Mouse (Mus musculus): ENCODE data around the gene Triobp. TPM values are rescaled to one million over a fixed set of nuclear protein-coding genes. Genes with fewer than 3 reads are reported as not detected.
"Not testable (repeated sequence)": the region's sequence is repeated elsewhere in the genome, so short reads cannot be mapped to it uniquely, and the experiment has no call there.

The Triobp gene
- polyA plus RNA-seq, 1 experiment = 45.2 TPM

DNA sequence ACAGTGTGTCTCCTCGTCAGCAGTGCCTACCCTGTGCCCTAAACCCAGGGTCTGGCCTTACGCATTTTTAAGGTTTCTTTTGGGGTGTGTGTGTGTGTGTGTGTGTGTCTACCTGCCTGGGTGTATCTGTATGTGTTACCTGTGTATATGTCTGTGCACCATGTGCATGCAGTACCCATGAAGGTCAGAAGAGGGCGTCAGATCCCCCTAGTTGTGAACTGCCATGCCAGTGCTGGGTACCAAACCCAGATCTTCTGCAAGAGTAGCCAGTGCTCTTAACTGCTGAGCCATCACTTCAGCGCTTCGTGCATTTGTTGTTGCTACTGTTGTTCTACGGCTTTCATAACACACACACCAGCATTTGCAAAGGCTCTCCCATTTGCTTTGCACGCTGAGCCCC lies 44.7 kb downstream of the Triobp start:
- DNase-seq (ENCODE audit: low read depth, low spot score) = no peak
- 92% methylated on average over 7 of the region's 7 CpGs for WGBS

DNA sequence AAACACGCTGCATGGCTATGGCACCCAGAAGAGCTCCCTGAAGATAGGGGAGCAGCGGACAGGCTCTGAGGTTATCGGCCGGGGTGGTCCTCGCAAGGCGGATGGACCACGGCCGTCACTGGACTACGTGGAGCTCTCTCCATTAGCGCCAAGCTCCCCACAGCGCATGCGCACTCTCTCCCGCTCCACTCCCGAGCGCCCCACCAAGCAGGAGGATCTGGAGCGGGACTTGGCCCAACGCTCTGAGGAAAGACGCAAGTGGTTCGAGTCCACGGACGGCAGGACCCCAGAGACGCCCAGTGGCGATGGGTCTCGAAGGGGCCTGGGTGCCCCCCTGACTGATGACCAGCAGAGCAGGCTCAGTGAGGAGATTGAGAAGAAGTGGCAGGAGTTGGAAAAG lies 45.4 kb downstream of the Triobp start:
- no peak for DNase-seq (ENCODE audit: low read depth, low spot score)
- WGBS = 98% methylated on average over 24 of the region's 24 CpGs

DNA sequence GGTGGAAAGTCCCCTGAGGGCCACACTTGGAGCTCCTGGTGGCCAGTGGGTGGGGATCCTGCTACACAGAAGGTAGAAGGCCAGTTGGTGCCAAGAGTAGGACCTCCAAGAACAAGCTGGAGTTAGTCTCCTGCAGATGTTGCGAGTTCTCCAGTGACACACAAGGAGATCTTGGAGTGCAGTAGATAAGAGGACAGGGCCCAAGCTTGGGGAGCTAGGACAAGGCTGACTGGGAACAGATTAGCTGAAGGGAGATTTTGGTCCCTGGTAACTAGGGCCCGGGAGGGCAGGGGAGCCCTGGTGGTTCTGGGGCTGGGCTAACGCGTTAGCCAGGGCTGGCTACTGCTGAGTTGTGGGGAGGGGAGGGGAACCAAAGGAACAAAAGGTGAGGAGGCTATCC lies 48.4 kb downstream of the Triobp start:
- WGBS = 94% methylated on average over 4 of the region's 4 CpGs
- DNase-seq (ENCODE audit: low read depth, low spot score) = no peak

DNA sequence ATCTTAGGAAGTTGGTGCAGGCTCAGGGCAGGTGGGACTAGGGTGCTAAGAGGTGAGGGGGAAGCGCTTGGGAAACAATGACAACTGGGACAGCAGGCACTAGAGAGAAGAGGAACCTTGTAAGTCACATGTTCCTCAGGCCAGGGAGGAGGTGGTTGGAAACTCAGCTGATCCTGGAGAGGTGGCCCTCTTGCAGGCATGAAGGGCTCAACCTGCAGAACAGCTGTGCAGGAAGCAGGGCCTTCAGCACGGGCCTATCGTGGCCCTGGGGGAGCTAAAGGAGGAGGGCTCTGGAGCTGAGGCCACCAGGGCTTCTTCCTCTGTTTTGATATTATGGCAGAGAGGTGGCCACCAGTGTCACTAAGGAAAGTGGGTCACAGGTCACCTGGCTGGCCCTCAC lies 49.1 kb downstream of the Triobp start:
- WGBS = 71% methylated on average over 3 of the region's 3 CpGs

DNA sequence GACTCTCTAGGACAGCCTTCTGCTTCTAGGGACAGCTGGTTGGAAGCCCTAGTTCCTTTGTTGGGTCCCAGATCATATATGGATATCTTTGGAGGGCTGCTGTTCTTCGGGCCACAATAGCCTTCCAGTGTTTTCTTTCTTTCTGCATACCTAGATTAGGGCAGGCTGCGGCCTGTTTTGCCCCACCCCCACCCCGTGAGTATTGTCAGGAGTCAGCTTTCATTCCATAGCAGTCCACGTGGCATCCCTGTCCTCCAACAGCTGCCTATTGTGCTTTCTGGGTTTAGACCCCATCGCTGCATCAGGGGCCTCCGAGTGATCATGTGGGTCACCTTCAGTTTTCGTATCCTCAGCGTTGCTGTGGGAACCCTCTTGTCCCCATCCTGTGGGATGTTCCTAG lies 50.8 kb downstream of the Triobp start:
- WGBS = 84% methylated on average over 8 of the region's 8 CpGs
- DNase-seq (ENCODE audit: low read depth, low spot score) = no peak

More for the DNA sequence above, 49.1 kb downstream of the Triobp start:
- no peak for DNase-seq (ENCODE audit: low read depth, low spot score)

DNA sequence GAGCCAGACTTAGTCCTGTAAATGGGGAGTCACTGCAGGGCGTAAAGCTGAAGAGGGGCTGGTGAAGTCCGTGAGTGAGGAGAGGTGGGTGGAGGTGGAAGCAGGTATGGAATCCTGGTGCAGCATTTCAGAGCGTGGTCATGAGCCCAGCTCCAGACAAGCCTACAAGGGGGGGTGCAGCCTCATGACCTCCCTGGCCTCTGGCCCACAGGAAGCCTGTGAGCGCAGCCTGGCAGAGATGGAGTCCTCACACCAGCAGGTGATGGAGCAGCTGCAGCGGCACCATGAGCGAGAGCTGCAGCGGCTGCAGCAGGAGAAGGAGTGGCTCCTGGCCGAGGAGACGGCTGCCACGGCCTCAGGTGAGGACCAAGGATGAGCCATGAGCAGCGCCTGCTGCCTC lies 52.1 kb downstream of the Triobp start:
- DNase-seq (ENCODE audit: low read depth, low spot score) = no peak
- 84% methylated on average over 11 of the region's 11 CpGs for WGBS

DNA sequence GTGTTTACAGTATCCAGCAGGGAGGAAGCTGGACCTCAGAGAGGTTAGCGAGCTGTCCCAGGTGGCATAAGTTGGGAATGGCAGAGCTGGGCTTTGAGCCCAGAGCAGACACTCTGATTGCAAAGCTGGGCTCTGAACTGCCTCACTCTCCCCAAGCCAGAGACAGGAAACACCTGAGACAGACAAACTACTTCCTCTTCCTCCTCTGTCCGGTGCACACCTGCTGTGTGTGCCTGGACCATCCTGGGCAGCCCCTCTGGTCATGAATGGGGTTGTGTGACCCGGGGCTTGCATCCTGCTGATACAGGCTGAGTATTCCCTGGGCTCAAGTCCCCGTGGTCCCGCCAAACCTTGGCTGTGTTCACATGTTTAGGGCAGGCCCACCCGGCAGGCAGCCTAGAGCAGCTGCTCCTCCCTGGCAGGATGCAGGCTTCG lies 52.9 kb downstream of the Triobp start:
- no peak for DNase-seq (ENCODE audit: low read depth, low spot score)
- 76% methylated on average over 7 of the region's 7 CpGs for WGBS

DNA sequence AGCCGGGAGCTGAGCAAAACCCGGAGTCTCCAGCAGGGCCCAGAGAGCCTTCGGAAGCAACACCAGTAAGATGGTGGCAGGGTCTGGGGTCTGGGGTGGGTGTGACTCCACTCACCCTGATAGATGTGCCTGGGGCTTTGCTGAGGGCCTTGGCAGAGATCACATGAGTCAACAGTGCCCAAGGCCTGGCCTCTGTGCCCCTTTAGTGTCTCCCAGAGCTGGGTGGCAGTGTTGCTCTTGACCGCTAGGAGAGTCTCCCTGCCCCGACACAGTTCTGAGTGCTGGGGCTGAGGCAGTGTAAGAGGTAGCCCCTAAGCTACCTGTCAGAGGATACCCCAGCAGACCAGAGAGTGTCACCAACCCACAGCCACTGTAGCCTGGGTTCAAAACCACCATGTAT lies 54.0 kb downstream of the Triobp start:
- WGBS = 96% methylated on average over 5 of the region's 5 CpGs
- DNase-seq (ENCODE audit: low read depth, low spot score) = no peak

DNA sequence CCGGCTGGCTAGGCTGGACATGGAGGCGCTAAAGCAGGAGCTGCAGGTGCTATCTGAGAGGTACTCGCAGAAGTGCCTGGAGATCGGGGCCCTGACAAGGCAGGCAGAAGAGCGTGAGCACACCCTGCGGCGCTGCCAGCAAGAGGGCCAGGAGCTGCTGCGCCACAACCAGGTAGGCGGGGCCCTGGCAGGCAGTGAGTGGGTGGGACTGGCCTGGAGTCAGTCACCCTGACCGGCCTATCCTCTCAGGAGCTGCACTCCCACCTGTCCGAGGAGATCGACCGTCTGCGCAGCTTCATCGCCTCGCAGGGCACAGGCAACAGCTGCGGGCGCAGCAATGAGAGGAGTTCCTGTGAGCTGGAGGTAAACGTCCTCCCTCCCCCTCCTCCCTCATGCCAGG lies 54.5 kb downstream of the Triobp start:
- WGBS = 75% methylated on average over 19 of the region's 19 CpGs
- no peak for DNase-seq (ENCODE audit: low read depth, low spot score)

DNA sequence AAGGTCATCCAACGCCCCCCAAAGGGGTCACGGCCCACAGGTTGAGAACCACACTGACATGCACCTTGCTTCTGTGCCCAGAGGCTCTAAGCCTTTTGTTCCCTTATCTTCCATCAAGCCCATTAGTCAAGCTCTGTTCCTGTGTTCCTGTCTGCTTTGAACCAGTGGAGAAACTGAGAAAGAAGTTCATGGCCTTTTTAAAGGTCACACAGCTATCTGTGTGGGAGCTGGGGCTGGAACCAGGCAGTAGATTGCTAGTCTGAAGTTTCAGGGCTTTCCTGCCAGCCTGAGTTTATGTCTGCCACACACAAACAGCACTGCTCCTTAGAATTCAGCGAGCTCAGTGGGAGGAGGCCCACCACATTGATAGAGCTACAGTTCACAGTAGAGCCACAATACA lies 55.6 kb downstream of the Triobp start:
- no peak for DNase-seq (ENCODE audit: low read depth, low spot score)

DNA sequence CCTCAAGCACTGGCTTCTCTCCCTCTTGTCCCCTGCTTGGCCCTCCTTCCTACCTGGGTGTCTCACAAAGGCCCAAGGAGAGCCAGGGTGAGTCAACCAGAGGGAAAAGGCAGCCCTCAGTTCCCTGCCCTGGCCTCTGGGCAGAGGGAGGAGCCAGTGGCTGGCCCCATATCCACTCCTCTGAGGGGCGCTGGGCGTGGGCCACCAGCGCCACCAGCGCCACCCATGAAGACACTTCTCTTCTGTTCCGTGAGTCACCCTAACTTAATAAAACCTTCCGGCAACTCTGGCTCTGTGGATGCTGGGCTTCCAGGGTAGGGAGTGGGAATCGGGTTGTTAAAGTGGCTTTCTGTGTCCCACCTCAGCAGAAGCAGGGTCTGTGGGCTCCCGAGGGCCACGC lies 58.1 kb downstream of the Triobp start:
- no peak for DNase-seq (ENCODE audit: low read depth, low spot score)
- WGBS = 82% methylated on average over 9 of the region's 9 CpGs

More for the DNA sequence above, 55.6 kb downstream of the Triobp start:
- WGBS = 89% methylated on average over 3 of the region's 3 CpGs

DNA sequence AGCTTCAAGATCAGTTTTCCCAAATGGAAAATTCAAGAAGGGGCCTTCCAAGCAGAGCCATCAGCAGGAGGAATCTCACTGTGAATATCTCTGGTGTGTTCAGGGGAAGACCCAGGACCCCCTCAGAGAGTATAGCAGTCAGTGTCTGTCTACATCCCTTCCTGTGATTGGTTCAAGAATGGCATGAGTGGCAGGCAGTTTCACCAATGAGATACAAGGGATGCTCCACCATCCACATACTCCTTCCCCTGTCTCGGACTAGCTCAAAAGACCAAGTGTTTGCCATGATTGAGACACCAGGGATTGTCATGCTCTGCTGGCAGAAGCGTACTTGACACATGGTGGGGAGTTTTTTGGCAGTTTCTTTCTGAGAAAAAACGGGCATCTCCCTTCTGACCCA lies 59.1 kb downstream of the Triobp start:
- WGBS = 74% methylated on average over 3 of the region's 3 CpGs

DNA sequence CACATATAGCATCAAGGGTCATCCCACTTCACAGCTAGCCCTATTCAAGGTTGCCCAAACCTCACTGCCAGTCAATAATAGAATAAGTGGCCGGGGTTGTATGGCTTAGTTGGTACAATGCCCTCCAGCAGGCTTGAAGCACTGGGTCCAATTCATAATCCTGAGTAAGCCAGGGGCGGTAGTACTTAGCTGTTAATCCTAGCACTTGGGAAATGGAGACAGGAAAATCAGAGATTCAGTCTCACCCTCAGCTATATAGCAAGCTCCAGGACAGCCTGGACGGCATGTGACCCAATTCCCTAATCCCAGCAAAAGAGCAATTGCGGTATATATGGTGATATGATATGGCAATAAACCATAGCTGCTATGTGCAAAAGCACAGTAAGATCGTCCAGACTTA lies 59.5 kb downstream of the Triobp start:
- 67% methylated on average over 5 of the region's 5 CpGs for WGBS

More for the DNA sequence above, 59.1 kb downstream of the Triobp start:
- no peak for DNase-seq (ENCODE audit: low read depth, low spot score)

DNA sequence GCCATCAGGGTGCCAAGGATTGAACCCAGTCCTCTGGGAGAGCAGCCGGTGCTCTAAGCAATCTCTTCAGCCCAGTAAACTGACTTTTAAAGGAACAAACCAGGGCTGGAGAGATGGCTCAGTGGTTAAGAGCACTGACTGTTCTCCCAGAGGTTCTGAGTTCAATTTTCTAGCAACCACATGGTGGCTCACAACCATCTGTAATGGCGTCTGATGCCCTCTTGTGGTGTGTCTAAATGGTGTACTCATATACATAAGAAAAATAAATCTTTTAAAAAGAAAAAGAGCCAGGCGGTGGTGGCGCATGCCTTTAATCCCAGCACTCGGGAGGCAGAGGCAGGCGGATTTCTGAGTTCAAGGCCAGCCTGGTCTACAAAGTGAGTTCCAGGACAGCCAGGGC lies 60.3 kb downstream of the Triobp start:
- WGBS = 85% methylated on average over 6 of the region's 6 CpGs
- not testable (repeated sequence) for DNase-seq (ENCODE audit: low read depth, low spot score)

More for the DNA sequence above, 59.5 kb downstream of the Triobp start:
- no peak for DNase-seq (ENCODE audit: low read depth, low spot score)

DNA sequence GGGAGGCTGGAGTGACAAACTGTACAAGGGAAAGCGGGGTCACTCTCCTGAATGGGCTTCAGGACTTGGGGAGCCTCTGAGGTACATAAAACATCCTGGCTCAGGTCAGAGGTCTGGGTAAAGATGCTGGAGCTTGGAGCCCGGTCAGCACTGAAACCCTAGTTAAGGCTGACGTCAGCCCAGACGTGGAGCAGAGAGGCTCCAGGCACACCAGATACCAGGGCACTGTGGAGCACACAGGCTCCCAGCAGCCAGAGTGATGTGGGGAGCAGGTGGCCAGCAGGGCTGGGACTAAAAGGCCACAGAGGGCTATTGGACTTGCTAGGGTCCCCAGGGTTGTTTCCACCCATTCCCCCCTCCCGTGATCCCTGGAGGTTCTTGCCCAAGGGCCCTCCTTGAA lies 62.2 kb downstream of the Triobp start:
- no peak for DNase-seq (ENCODE audit: low read depth, low spot score)
- 71% methylated on average over 5 of the region's 5 CpGs for WGBS

DNA sequence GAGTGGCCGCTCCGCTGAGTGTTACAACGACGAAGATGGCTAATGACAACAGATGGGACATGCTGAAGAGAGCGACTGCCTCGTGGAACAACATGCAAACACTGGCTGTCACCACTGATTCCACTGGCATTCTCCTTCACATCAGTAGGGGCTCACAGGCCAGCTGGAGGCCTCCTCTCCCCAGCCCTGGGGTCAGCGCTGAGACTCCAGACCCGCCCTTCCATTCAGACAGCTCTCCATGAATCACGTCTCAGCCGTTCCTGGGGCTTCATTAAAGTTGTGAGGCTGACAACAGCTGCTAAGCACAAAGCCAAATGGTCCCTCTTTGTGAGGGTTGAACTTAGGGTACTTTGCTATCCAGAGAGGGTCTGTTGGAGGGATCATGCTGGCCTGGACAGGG lies 64.0 kb downstream of the Triobp start:
- no peak for DNase-seq (ENCODE audit: low read depth, low spot score)
- WGBS = 71% methylated on average over 10 of the region's 10 CpGs

DNA sequence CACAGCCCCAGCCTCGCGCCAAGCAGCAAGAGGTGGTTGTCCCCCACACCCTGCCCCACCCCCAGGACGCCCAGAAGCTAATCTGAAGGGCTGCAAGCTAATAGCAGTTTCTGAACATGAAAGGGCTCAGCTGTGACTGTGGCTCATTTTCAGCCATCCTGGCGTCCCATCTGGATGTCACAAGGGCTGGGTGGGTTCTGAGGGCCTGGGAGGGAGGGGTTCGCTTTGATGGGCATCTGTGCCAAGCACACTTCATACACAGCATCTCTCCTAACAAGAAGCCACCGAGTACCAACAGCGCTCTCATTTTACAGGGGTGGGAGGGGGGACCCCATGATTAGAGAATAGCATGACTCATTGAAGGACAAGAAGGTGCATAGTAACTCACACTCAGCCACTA lies 65.9 kb downstream of the Triobp start:
- DNase-seq (ENCODE audit: low read depth, low spot score) = no peak

DNA sequence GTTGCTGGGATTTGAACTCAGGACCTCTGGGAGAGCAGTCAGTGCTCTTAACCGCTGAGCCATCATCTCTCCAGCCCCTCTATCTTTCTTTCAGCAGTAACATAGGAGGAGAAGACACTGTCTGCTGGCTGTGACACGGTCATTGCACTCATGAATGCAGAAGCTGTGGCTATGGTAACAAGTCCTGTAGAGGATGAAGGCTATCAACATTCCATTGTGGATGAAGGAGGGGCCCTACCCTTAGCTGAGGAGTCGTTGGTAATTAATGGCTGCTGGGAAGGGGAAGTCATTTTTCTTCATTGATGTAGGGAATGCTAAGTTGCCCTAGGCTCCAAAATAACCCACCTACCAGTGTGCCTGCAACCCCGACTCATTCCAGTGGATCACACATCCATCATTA lies 70.7 kb downstream of the Triobp start:
- DNase-seq (ENCODE audit: low read depth, low spot score) = no peak
- WGBS = 50% methylated on average over 4 of the region's 4 CpGs

More for the DNA sequence above, 65.9 kb downstream of the Triobp start:
- 49% methylated on average over 7 of the region's 7 CpGs for WGBS

DNA sequence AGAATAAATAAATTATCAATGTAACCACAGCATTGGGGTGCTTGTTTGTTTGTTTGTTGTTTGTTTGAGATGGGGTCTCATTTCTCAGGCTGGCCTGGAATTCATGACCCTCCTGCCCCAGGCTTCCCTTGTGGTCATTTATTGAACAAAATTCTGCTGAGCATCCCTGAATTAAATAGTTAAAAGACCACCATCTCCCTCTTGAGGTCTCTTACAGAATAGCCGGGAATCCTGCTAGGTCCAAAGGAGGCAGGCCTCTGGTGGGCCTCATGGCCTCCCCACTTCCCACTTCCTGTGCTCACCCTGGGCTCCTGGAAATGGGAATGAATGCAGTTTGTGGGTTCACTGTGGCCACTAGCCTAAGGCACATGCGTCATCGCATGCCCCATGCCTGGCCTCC lies 71.4 kb downstream of the Triobp start:
- DNase-seq (ENCODE audit: low read depth, low spot score) = no peak
- WGBS = 85% methylated on average over 3 of the region's 3 CpGs

DNA sequence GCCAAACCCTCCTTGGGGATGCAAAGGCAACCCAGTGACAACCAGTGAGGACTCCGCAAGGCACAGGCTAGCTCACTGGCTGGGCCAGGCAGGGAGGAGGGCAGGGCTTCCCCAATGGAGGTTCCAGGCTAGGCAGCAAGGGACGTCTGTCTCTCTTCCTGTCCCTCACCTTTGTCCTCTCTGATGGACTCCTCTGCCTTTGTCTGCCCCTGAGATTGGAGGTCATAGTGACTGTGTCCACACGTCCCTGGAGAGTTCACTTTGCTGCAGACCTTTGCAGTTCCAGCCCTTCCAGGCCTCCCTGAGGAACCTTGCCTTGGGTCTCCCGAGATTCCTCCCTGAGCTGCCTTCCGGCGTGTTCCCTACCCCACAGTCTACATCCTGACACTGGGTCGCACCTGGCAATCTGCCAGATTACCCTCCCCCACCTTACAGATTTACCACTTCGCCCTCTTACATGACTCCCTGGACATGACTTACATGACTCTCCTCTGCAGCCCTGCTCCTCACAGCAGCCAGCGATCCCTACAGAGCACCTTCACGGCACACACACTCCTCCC lies 75.2 kb downstream of the Triobp start:
- DNase-seq (ENCODE audit: low read depth, low spot score) = no peak
- 75% methylated on average over 10 of the region's 10 CpGs for WGBS

DNA sequence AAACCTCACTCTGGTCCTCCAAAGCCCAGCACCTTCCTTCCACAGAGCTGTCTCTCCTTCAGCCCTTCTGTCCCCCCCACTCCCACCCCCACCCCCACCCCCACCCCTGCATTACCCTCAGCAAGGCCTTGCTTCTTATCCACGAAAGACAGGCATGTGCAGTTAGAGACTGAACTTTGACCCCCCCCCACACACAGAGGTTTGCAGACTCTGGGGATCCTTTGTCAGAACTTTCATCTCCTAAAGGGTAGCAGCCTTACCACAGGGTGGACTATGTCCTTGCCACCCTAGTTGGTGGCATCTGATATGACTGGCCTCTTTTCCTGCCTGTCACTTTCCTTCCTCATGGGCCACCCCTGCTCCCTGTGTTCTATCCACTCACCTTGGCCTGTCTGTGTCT lies 75.8 kb downstream of the Triobp start:
- WGBS = 45% methylated on average over 1 of the region's 1 CpGs
- no peak for DNase-seq (ENCODE audit: low read depth, low spot score)

DNA sequence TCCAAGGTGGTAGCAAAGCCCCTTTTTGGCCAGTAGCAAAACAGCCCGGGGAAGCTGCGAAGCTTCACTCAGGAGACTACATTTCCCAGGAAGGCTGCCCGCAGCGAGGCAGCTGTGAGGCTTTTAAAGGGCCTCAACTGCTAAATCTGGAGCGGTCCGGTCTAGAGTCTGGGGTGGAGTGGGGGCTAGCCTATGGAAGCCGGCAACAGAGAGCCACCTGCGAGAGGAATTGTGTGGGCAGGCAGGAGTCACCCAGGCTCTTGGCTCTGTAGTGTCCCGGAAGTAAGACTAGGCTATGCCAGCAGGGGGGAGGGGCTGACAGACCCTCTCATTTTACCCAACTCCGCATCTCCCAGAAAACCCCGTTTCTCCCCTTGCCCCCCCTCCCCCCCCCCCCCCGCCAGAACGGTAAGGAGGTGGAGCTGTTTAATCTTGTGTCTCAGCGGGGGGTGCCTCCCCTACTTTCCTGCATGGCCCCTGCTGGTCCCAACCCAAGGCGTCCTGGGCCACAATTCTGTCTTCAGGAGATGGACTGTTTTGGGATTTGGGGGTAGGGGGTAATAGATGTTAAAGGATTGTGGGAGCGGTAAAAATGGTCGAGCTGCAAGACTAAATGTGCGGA lies 78.3 kb downstream of the Triobp start:
- WGBS = 43% methylated on average over 16 of the region's 18 CpGs
- DNase-seq (ENCODE audit: low read depth, low spot score) = no peak

Measured in large intestine, adult 2 months (tissue).